Mouse (Mus musculus): ENCODE results near the gene Proser2.
"Not testable (repeated sequence)": the region's sequence is repeated elsewhere in the genome, so short reads cannot be mapped to it uniquely, and the experiment has no call there.

The Proser2 gene

DNA sequence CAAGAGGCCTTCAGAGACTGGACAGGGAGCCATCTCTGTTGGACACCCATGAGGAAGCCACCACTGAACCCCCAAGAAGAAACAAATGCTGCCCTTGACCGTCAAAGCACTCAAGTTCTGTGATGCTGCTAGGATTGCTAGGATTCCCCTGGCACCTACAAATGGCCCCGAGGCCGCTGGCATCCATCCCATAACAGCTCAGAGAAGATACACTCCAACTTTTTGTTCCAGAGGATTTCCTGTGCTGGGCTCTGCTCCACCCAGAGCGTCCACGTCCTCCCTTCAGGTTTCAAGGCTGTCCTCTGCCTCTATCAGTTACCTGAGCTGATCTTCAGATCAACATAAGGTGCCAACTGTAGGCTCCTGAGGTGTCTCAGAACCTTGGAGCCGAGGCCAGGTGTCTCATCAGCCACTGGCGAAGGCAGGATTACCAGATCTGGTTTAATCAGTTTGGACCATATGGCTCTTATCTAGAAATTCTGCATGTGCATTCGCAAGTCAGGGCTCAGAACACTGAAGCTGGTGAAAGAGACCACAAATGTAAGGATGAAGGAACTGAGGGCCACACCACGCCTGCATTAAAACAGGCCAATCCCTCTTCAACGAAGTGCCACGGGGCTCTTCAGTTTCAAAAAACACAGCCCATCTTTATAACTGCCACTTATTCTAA is 1.7 kb downstream of the Proser2 start:
- DNase-seq = no peak

DNA sequence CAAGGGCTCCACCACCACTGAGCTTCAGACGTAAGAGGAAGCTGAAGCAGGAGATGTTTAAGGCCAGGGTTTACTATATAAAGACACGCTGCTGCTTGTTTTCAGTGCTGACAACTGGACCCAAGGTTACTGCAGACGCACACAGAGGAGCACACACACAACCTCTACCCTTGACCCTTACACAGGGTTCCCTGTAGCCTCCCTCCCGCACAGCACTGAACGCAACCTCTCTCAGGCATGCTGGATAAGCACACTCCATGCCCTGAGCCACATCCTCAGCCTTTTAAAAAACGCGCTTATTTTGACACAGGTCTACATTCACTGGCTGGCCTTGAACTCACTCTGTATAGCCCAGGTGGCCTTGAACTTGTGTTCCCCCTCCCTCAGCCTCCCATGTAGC is 7.0 kb downstream of the Proser2 start:
- no peak for DNase-seq

DNA sequence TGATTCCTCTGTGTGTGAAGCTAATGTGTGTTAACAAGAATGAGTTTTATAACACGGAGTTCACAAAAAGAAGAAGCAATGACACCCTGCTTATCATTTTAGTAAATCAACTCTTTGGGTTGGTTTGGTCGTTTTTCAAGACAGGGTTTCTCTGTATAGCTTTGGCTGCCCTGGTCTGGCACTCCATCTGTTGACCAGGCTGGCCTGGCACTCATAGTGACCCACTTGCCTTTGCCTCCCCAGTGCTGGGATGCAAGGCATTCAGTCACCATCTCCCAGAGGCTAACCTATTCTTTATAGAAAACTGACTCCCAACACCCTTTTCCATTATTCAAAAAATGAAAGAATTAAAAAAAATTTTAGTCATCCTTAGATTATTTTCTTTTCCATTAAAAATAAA is 8.9 kb downstream of the Proser2 start:
- DNase-seq = no peak

DNA sequence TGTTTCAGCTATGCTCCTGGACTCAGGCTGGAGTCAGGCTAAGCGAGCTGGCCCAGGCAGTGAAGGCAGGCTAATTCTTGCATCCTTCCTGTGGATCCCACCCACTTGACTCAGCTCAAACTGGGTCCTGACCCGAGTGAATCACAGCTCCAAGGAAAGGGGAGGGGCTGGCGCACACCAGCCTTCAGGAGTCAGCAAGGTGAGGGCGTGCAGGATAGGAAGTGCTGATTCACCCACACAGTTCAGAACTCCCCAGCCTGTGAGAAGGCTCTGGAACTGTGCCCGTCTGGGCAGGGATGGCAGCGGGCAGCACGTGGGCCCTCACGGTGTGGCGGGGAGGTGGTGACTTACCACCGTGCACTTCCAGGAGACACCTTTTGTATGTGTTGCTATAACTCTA is 11.8 kb downstream of the Proser2 start:
- peak; percentile 49 for DNase-seq

DNA sequence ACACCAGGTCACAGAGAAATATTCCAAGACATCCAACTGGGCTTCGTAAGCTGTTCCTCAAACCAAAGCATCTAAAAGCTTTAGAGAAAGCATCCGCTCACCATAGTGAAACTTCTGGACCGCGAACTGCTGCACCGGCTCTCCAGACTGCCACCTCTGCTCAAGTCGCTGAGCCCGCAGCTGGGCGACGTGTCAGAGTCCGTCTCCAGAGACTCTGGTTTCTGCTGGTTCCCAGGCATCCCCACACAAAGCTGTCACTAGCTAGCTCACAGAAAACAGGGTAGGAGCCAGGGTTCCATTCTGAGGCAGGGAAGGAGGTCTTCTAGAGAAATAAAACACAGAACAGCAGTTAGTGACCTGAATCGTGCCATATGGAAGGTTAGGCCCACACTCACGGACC is 16.2 kb downstream of the Proser2 start:
- no peak for DNase-seq

DNA sequence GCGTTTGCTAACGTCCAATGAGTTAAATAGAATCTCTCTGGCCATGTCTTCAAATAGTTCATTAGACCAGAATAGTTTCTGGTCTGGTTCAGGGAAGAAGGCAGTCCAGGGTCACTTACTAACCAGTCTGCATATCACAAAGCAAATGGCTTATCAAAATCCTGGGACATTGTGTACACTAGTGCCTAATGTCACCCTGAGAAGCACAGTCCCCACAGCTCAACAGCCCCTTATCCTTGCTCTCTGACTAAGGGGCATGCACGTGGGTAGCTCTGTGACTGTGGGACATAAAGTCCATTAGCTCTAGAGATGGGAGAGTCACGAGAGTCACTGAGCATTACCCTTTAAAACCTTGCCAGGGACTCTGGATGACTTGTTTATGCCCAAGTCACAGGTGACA is 17.4 kb downstream of the Proser2 start:
- DNase-seq = no peak

DNA sequence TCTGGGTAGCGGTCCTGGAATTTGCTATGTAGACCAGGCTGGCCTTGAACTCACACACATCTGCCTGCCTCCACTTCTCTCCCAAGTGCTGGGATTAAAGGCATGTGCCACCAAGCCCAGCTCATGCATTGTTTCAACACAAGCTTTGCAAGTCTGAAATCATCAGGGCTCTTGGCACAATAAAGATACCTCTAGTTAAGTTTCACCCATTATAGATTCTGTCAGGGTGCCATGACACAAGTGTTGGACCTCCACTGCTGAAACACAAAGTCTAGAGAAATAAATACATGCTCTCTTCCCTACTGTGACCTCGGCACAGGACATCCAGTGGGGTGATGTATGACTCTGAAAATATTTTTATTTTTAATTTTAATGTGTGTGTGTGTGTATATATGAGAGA is 24.6 kb downstream of the Proser2 start:
- no peak for DNase-seq

DNA sequence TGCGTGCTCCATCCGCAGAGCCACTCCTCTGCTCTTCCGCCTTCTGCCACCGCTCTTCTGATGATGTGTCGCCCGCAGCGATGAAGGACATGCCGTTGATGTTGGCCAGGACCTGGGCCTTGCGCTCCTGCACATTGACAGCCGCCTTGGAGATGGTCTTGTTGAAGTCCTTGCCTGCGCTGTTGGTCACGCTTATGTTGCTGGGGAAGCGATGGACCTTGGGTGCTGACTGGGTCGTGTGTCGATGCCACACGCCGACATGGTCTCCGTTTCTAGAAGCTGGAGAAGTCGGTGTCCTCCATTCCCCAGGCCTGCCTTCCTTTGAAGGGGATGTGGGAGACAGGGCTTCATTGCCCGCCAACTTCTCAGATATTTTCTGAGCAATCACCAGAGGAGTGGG is 29.3 kb downstream of the Proser2 start:
- DNase-seq = no peak

DNA sequence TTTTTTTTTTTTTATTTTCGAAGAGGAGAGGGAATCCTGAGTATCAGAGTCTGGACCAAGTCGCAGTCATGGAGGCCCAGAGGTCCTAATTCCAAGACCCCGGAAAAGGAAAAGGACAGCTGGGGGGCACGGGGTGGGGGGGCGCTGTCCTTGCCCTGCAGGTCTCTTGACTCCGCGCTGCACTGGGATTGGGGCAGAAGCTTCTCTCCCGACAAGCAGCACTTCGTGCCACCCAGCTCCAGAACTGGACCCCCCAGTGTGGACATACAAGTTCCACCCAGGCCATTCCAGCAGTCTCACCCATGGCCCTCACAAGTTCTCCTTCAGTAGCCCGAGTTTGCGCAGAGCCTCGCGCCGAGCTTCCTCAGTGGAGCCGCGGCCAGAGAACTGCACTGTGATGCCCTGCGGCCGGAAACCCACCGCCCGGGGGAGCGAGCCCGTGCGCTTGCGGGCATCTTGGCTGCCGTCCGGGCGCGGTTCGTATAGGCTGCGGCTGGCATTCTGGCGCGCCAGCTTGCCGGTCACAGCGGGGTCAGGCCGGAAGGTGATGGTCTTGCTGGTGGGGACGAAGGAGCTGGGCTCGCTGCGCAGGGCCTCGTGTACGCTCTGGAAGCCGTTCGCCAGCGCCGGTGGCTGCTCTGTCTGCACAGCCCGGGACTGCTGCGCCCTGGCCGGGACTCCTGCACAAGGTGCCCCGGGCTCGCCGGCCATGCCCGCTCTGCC is 29.8 kb downstream of the Proser2 start:
- peak; percentile 52 for DNase-seq

DNA sequence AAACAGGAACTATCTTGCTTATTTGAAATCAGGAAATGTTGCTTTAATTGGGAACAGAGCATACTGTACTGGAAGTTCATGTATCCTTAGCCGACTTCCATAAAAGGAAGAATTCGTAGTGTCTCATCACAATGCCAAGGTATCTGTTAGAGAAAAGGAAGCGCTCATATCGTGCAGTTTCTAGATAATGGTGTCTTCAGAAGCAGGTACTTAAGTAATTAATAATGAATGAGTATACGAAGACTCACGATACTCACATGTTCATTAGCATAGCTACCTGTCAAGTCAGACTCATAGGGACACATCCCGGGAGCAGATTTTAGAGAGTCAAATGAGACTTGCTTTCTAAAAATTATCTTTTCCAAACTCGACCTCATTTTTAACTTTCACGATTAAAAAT is 30.6 kb downstream of the Proser2 start:
- DNase-seq = no peak

DNA sequence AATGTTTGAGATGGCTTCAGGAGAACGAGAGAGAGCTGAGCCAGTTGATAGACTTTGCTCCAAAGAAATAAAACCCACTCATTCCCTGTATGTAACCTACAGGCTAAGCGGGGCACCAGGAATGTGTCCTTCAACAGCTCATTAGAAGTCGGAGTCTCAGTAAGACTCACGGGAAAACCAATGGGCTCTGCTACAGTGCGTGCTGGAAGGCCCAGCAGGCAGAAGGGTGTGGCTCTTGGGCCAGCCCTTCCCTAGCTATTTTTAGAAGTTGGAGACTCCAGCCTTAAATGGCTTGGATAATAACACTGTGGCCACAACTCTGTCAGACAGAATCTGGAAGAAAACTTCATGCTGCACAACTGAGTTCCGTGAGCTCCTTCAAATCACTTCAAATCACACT is 31.1 kb downstream of the Proser2 start:
- DNase-seq = no peak

DNA sequence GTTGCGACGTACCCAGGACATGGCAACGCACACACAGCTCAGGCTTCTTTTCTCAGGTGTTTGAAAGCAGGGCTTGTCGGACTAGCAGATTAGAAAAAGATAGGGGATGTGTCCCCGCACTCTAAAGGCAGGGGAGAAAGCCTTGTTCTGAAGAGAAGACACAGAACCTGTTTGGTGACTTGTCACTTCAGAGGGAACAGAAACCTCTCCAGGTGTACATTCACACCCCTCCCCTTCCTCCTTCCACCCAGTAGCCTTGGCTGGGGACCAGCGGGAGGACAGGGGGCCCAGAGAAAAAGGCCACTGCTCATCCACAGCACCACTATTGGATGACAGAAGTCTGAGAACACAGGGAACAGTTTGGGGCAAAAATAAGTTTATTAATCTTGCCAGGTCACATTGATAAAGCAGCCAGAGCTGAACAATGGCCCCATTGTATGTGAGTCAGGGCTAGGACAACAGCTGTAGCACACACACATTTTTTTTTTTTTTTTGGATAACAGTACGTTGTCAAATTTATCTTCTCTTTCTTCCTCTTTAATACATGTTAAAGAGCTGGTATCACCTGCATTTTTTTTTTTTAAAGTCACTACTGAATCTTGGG is 32.8 kb downstream of the Proser2 start:
- no peak for DNase-seq

DNA sequence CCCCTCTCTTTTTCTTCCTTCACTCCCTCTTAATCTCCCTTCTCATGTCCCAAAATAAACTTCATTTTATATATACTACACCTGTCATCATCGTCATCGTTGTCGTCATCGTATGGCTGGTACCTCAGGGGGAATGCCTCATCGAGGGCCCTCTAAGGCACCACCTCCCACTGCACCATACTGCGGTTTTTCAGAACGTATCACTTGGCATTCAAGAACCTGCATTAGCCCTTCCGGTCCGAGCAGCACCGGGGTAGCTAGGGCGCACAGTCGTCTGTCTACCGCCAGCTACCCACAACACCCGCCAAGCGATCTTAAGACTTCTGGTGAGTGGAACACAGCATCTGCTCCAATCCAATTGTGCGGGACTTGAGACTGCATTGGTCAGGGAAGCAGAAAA is 40.1 kb downstream of the Proser2 start:
- not testable (repeated sequence) for DNase-seq

DNA sequence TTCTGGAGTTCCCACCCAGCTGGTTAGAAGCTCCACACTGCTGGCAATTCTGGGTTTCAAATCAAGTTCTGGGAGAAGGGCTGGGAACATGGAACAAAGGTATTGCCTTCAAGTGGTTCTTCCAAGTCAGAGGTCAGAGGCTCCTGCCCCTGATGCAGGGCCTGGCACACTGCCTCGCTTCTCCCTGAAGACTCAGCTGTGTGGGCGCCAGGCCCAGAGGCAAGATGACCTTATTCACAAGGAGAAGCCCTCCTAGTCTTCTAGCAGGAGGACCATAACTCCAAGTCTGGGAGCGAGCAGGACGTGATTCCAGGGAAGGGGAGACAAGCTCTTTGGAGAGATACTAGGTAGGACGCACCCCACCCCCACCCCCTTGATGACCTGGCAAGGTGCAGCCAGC is 42.9 kb downstream of the Proser2 start:
- peak; percentile 27 for DNase-seq

DNA sequence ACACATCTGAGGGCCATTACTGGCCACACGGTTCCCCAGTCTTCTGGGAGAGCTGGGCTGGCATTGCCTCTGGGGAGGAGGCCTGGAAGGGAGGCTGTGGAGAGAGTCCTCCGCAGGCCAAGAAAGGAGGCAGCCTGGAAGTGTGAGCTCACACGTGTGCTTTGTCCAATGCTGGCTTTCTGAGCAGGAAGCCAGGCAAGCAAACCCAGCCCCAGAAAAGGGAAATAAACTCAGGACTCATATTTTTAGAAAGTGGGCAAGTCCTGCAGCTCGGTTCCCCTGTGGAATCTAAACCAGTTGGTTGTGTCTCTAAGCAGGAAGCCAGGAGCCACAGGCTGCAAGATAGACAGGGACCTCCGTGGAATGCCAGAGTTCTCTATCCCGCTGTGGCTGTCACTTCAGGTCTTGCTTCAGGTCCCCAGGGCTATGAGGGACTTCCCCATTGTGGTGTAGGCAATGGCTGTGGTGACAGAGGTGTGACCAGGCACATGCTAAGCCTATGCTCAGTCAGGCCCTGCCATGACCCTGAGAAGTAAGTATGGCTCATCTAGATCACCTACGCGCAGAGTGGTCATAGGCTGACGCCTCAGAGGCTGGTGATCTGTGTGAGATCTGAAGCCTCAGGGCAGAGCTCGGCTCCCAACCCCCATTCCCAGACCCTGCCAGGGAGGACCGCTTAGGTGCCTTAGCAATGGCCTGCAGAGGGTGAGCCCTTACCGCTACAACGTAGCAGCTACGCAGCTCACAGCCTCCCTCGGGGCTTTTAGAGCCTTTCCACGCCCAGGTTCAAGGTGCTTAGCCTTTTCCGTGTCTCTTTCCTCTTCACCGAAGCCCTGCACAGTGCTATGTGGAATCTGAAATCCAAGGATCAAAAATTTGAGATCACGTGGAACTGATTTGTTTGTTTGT is 44.1 kb downstream of the Proser2 start:
- DNase-seq = no peak

DNA sequence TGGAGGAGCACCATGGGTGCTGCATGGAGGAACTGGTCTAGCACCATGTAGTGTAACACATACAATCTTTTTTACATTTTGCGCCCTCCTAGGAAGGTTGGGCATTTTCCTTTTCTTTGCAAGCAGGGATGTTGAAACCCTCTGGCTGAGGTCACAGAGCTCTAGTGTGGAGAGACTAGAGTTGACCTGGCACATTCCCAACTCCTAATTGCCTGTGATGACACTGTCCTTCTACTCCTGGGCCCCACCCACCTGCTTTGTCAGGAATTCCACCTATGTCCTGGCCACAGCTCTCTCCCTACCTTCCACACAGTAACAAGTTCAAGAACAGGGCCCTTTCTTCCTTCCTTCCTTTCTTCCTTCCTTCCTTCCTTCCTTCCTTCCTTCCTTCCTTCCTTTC is 46.3 kb downstream of the Proser2 start:
- no peak for DNase-seq

DNA sequence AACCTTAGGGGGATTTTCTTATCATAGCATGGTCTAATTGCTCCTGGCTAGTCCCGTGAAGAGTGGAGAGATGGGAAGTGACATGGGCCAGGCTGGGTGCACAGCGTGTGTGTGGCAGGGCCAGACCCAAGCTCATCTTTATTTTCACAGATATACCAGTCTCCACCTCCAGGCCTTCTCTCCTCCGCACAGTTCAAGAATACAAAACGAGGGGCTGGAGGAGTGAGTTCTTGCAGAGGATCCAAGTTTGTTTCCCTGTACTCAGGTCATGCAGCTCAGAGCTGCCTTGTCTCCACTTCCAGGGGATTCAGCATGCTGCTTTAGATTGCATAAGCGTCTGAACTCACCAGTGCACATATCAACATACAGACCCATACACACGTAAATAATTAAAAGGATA is 47.4 kb downstream of the Proser2 start:
- no peak for DNase-seq

DNA sequence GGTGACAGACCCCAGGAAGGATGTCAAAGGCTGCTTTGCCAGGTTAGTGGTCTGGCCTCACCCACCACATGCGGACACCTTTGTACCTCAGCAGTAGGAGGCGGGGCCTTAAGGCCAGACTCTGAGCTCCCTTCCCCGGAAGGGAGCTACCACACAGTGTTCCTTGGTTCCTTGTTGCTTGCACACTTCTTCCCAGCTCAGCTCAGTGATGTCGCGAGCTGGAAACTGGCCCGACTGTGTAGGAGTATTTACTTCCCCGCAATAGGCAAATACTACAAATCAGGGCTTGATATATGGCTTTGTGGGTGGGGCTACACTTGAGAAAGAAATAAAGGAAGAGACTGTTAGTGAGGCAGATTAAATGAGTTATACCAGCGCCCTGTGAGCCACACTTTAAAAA is 48.9 kb downstream of the Proser2 start:
- DNase-seq = peak; percentile 43

DNA sequence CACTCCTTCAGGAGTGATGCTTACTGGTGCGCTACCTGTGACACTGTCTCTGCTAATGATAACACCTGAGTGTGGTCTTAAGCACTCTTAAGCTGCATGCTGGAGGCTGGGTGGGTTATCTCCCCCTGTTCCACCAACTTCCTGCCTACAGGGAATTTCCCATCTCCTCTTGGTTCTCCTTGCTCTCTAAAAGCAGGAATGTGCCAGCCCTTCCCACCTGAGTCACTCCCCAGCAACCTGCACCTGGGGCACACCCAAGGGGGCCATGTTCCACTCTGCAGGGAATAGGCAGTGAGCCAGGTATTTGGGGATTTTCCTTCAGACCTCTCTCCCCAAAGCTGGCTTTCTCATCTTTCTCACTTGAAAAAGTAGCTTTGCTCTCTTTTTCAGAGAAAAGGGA is 50.0 kb downstream of the Proser2 start:
- no peak for DNase-seq

DNA sequence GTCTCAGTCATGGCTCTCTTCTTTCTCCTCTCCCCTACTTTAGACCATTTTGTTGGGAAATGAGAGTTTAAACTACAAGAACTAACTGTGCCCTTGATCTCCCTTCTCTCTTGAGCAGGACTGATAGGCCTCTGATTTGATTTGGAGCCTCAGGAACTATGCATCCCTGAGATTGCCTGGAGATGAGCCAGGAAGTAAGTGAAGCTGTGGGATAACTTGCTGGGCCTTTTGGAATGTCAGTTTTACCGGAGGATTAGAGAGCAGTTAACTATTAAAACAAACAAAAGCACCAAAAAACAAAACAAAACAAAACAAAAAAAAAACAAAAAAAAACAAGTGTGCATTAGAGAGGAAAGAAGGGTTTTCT is 54.5 kb downstream of the Proser2 start:
- DNase-seq = no peak

DNA sequence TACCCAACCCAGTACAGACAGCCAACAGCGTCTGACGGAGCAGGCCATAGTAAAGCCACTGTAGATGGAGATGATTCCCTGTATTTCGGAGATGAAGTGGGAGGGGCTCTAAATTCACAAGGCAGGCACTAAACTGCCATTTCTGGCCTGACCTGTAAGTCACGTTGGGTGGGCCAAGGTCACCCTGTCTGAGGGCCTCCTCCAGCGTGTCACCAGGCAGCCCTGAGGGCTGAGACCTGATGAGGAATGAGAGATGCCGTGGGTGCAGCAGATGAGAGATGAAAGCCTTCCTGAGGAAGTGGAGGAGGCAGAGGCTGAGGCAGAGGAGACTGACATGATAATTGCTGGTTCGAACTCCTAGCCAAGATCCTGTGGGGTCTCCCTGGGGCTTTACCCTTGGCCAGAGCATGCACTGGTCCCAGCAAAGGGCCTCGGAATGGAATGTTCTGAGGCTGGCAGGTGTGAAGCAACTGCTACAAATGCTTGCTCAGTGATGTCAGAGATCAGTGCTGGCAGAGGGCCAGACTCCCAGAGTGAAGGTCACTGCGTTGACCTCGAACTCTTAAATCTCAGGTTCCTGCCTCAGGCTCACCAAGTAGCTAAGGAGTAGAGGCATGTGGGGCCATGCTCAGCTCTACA is 55.0 kb downstream of the Proser2 start:
- peak; percentile 77 for DNase-seq

DNA sequence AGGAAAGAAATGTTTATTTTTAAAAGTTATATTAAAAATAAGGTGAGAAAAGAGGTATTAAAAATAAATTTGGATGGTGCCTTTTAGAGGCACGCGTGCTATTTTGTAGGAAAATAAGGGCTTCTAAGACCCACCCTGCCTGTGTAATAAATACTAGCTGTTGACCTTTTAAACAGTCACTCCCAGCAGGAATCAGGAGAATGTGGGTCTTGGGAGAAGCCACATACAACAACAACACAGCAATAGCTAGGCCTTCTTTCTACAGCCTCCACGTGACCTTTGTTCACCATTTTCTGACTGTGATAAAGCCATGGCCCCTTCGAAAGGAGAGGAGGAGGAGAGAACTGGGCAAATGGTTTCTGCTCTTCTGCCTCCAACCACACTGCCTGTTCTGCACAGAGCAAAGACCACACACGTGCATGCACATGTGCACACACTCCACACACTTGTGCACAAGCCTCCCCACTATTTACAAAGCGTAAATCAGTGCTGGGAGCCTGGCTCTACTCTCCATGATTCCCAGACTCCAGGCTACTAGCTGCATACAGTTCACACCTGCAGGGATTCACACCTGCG is 57.2 kb downstream of the Proser2 start:
- no peak for DNase-seq
